Mouse (Mus musculus) neural tube, embryonic 11.5 days (tissue): Measurements from ENCODE around the gene Desi1. TPM values are rescaled to one million over a fixed set of nuclear protein-coding genes. Genes with fewer than 3 reads are reported as not detected.

Experiments
- polyA plus RNA-seq: library from polyadenylated mRNA; unstranded; fragments of >200 nt; fragmentation: Nextera tagmentation; extraction: Ambion mirVana; gene quantifications from 2 replicates; pipeline ENCODE4 v1.2.1, GENCODE M21; 2014

Gene Desi1
- polyA plus RNA-seq, 1 experiment from 2014 or later = 45.9 TPM

Other genes with a start within 250 kb of the Desi1 start
- 13.7 and 14.1 TPM in 2 replicates for gene Tef, start 231.4 kb downstream of the Desi1 start, polyA plus RNA-seq
- 15.8 and 15.9 TPM in 2 replicates for gene Tob2, start 175.1 kb downstream of the Desi1 start, polyA plus RNA-seq
- gene Phf5a, start 162.0 kb downstream of the Desi1 start, polyA plus RNA-seq = 197 and 203 TPM in 2 replicates
- 190 and 200 TPM in 2 replicates for gene Aco2, start 161.6 kb downstream of the Desi1 start, polyA plus RNA-seq
- gene Polr3h, start 107.6 kb downstream of the Desi1 start, polyA plus RNA-seq = 73.9 and 83.0 TPM in 2 replicates
- 25.7 and 27.7 TPM in 2 replicates for gene Csdc2, start 97.1 kb downstream of the Desi1 start, polyA plus RNA-seq
- gene Pmm1, start 72.9 kb downstream of the Desi1 start, polyA plus RNA-seq = 33.2 and 35.2 TPM in 2 replicates
- not detected in 2 replicates for gene 1700029P11Rik, start 53.3 kb downstream of the Desi1 start, polyA plus RNA-seq
- gene Xrcc6, start 46.0 kb downstream of the Desi1 start, polyA plus RNA-seq = 73.2 and 73.8 TPM in 2 replicates
- 283 and 301 TPM in 2 replicates for gene Snu13, start 13.7 kb upstream of the Desi1 start, polyA plus RNA-seq
- gene 4930407I10Rik, start 25.3 kb upstream of the Desi1 start, polyA plus RNA-seq = not detected in 2 replicates
- gene Mei1, start 36.1 kb upstream of the Desi1 start, polyA plus RNA-seq = 0.05 TPM in 1 of 2 replicates, not detected in the other
- 19.7 and 23.5 TPM in 2 replicates for gene Ccdc134, start 94.1 kb upstream of the Desi1 start, polyA plus RNA-seq
- 179 and 195 TPM in 2 replicates for gene Srebf2, start 113.3 kb upstream of the Desi1 start, polyA plus RNA-seq
- gene Shisa8, start 179.0 kb upstream of the Desi1 start, polyA plus RNA-seq = 0.30 and 0.46 TPM in 2 replicates
- gene Tnfrsf13c, start 190.5 kb upstream of the Desi1 start, polyA plus RNA-seq = 0.23 and 0.57 TPM in 2 replicates
- 64.4 and 68.7 TPM in 2 replicates for gene Cenpm, start 210.9 kb upstream of the Desi1 start, polyA plus RNA-seq
- 0.68 and 0.76 TPM in 2 replicates for gene 1500009C09Rik, start 218.5 kb upstream of the Desi1 start, polyA plus RNA-seq
- gene Sept3, start 241.0 kb upstream of the Desi1 start, polyA plus RNA-seq = 141 and 142 TPM in 2 replicates